Mouse (Mus musculus) midbrain, embryonic 11.5 days (tissue): ENCODE results near the gene Nhp2. TPM values are rescaled to one million over a fixed set of nuclear protein-coding genes. Genes with fewer than 3 reads are reported as not detected.

Source experiments
- ATAC-seq: fragments of 200-750 bp; cut with Nextera tagmentation; 2 replicates; pipeline ENCODE4 v1.8.0; 2017; ENCODE audit warnings: moderate TSS enrichment, moderate library complexity; ENCODE audit not compliant: low FRiP score
- DNase-seq: peaks from one replicate; pipeline ENCODE4 v3.0.0; 2015; ENCODE audit warnings: low spot score; ENCODE audit errors: missing footprints
- H3K27ac ChIP-seq: fragments of 300-500 bp; sonication (generic); 2 replicates; pipeline ENCODE4 v1.5.1; 2014; ENCODE audit warnings: low read depth, low read length
- H3K27me3 ChIP-seq: fragments of 300-500 bp; sonication (generic); 2 replicates; pipeline ENCODE4 v1.6.1; 2014; ENCODE audit warnings: mild to moderate bottlenecking, low read length, moderate library complexity, mixed read lengths; ENCODE audit not compliant: control insufficient read depth, insufficient read depth
- H3K36me3 ChIP-seq: fragments of 300-500 bp; sonication (generic); 2 replicates; pipeline ENCODE4 v1.6.1; 2014; ENCODE audit warnings: mild to moderate bottlenecking, low read length, moderate library complexity, mixed read lengths; ENCODE audit not compliant: control insufficient read depth, insufficient read depth
- H3K4me1 ChIP-seq: fragments of 300-500 bp; sonication (generic); 2 replicates; pipeline ENCODE4 v1.6.1; 2014; ENCODE audit warnings: low read length; ENCODE audit not compliant: control insufficient read depth, insufficient read depth
- H3K4me2 ChIP-seq: fragments of 300-500 bp; sonication (generic); 2 replicates; pipeline ENCODE4 v1.6.1; 2014; ENCODE audit warnings: mild to moderate bottlenecking, moderate library complexity
- H3K4me3 ChIP-seq: fragments of 300-500 bp; sonication (generic); 2 replicates; pipeline ENCODE4 v1.5.1; 2014; ENCODE audit warnings: low read depth, low read length
- H3K9ac ChIP-seq: fragments of 300-500 bp; sonication (generic); 2 replicates; pipeline ENCODE4 v1.6.1; 2014; ENCODE audit warnings: low read length
- H3K9me3 ChIP-seq: fragments of 300-500 bp; sonication (generic); 2 replicates; pipeline ENCODE4 v1.6.1; 2016; ENCODE audit warnings: low read length; ENCODE audit not compliant: control insufficient read depth
- whole genome bisulfite sequencing: fragments of 180-500 bp; shearing (Covaris S2); extraction: QIAGEN DNeasy Blood & Tissue Kit; methylation state at CpG from one replicate; pipeline ENCODE4 v1.1.7; 2014; 5-methylcytosine and 5-hydroxymethylcytosine counted together
- polyA plus RNA-seq: library from polyadenylated mRNA; unstranded; fragments of >200 nt; fragmentation: Nextera tagmentation; extraction: Ambion mirVana; gene quantifications from 2 replicates; pipeline ENCODE4 v1.2.1, GENCODE M21; 2014

Nhp2 gene
- polyA plus RNA-seq, 1 experiment from 2014 or later = 167 TPM

GRCm38 (mm10) chr11:51671376-51671775 lies 51.8 kb downstream of the Nhp2 start:
- whole genome bisulfite sequencing = 78% methylated on average over 2 of the region's 2 CpGs
- ATAC-seq = no peak

GRCm38 (mm10) chr11:51673291-51673690 lies 53.8 kb downstream of the Nhp2 start:
- ATAC-seq = no peak
- H3K4me1 ChIP-seq = no peaks in the 10 kb centered on the region

More at GRCm38 (mm10) chr11:51671376-51671775, 51.8 kb downstream of the Nhp2 start:
- Histone ChIP-seq H3K9ac (no peak overlapping the region), H3K9me3 (no peaks in the 10 kb centered on the region), H3K27me3 (no peaks in the 10 kb centered on the region), H3K4me3 (no peak overlapping the region), H3K36me3 (no peaks in the 10 kb centered on the region), H3K4me1 (no peaks in the 10 kb centered on the region), H3K4me2 (no peak overlapping the region), H3K27ac (no peak overlapping the region)
- DNase-seq = no peak

More at GRCm38 (mm10) chr11:51673291-51673690, 53.8 kb downstream of the Nhp2 start:
- Histone ChIP-seq H3K4me2 (no peak overlapping the region), H3K9ac (no peak overlapping the region), H3K27me3 (no peaks in the 10 kb centered on the region), H3K27ac (no peak overlapping the region), H3K9me3 (no peaks in the 10 kb centered on the region), H3K36me3 (no peaks in the 10 kb centered on the region), H3K4me3 (no peak overlapping the region)
- WGBS = 83% methylated on average over 9 of the region's 9 CpGs
- no peak for DNase-seq

Other genes with a start within 250 kb of the Nhp2 start
- 9.6 and 10.7 TPM in 2 replicates for gene Phykpl, start 35.0 kb upstream of the Nhp2 start, polyA plus RNA-seq
- 802 and 844 TPM in 2 replicates for gene Hnrnpab, start 12.9 kb upstream of the Nhp2 start, polyA plus RNA-seq
- gene Rmnd5b, start 16.2 kb downstream of the Nhp2 start, polyA plus RNA-seq = 40.4 and 41.5 TPM in 2 replicates
- 6.3 and 9.2 TPM in 2 replicates for gene N4bp3, start 31.1 kb downstream of the Nhp2 start, polyA plus RNA-seq
- 0.18 and 0.52 TPM in 2 replicates for gene D930048N14Rik, start 31.2 kb downstream of the Nhp2 start, polyA plus RNA-seq
- 98.9 and 103 TPM in 2 replicates for gene 0610009B22Rik, start 69.1 kb downstream of the Nhp2 start, polyA plus RNA-seq
- gene Sec24a, start 143.9 kb downstream of the Nhp2 start, polyA plus RNA-seq = 13.0 and 14.5 TPM in 2 replicates
- 128 and 141 TPM in 2 replicates for gene Sar1b, start 144.0 kb downstream of the Nhp2 start, polyA plus RNA-seq
- gene Jade2, start 237.9 kb downstream of the Nhp2 start, polyA plus RNA-seq = 0.20 and 0.22 TPM in 2 replicates